Mouse (Mus musculus) megakaryocyte, embryonic 14.5 days (primary cell): ENCODE results near the gene Cacng6. TPM values are rescaled to one million over a fixed set of nuclear protein-coding genes. Genes with fewer than 3 reads are reported as not detected.

ENCODE experiments used
- H3K27me3 ChIP-seq: replicated peaks from 2 replicates; pipeline ENCODE3; 2012; ENCODE audit warnings: inconsistent platforms
- H3K36me3 ChIP-seq: replicated peaks from 2 replicates; pipeline ENCODE3; 2012; ENCODE audit warnings: low read length, inconsistent platforms, mixed read lengths
- H3K4me1 ChIP-seq: 2 replicates; pipeline ENCODE4 v1.6.1; 2012; ENCODE audit warnings: inconsistent platforms
- H3K4me3 ChIP-seq: replicated peaks from 2 replicates; pipeline ENCODE3; 2012; ENCODE audit warnings: moderate library complexity, mild to moderate bottlenecking, inconsistent platforms
- H3K9me3 ChIP-seq: 2 replicates; pipeline ENCODE4 v1.6.1; 2012; ENCODE audit warnings: inconsistent platforms
- FLI1 ChIP-seq: IDR thresholded peaks from 2 replicates; pipeline ENCODE4 v1.6.1; 2012; ENCODE audit warnings: low read length, inconsistent platforms, mixed read lengths
- GATA1 ChIP-seq: IDR thresholded peaks from 3 replicates; pipeline ENCODE4 v1.6.1; 2012; ENCODE audit warnings: mixed read lengths, low read length, inconsistent platforms, borderline replicate concordance
- polyA plus RNA-seq: library from polyadenylated mRNA; stranded (reverse); fragments of >175 nt; gene quantifications from 2 replicates; pipeline ENCODE4 v1.2.3, GENCODE M21; 2012; ENCODE audit warnings: low replicate concordance; ENCODE audit not compliant: insufficient read depth

The Cacng6 gene
- polyA plus RNA-seq, 1 experiment, result not detected

GRCm38 (mm10) chr7:3440526-3440925 is 16.5 kb downstream of the Cacng6 start:
- TF ChIP-seq FLI1, result no peak
- no peak for TF ChIP-seq GATA1
- Histone ChIP-seq H3K4me1 (no peaks in the 10 kb centered on the region), H3K36me3 (no peaks in the 10 kb centered on the region), H3K4me3 (no peak overlapping the region), H3K9me3 (peaks cover 6% of the 10 kb centered on the region; the same call in 1 of the 2 replicates), H3K27me3 (no peaks in the 10 kb centered on the region)

GRCm38 (mm10) chr7:3442476-3443062 is 18.6 kb downstream of the Cacng6 start:
- Histone ChIP-seq H3K27me3 (no peaks in the 10 kb centered on the region), H3K36me3 (no peaks in the 10 kb centered on the region), H3K9me3 (peaks cover 3% of the 10 kb centered on the region; the same call in 1 of the 2 replicates), H3K4me3 (no peak overlapping the region), H3K4me1 (no peaks in the 10 kb centered on the region)
- TF ChIP-seq GATA1 (no peak), FLI1 (no peak)

GRCm38 (mm10) chr7:3444678-3445077 is 20.7 kb downstream of the Cacng6 start:
- H3K36me3 ChIP-seq, result no peaks in the 10 kb centered on the region
- TF ChIP-seq FLI1, result no peak
- no peak for TF ChIP-seq GATA1
- H3K9me3 ChIP-seq, result peaks cover 3% of the 10 kb centered on the region; the same call in 1 of the 2 replicates
- no peak overlapping the region for H3K4me3 ChIP-seq
- no peaks in the 10 kb centered on the region for H3K27me3 ChIP-seq
- H3K4me1 ChIP-seq, result peaks cover 10% of the 10 kb centered on the region

GRCm38 (mm10) chr7:3446584-3446983 is 22.6 kb downstream of the Cacng6 start:
- no peaks in the 10 kb centered on the region for H3K36me3 ChIP-seq
- peaks cover 3% of the 10 kb centered on the region; the same call in 1 of the 2 replicates for H3K9me3 ChIP-seq
- H3K27me3 ChIP-seq, result no peaks in the 10 kb centered on the region
- H3K4me1 ChIP-seq, result peaks cover 26% of the 10 kb centered on the region
- TF ChIP-seq FLI1, result no peak
- H3K4me3 ChIP-seq, result no peak overlapping the region

GRCm38 (mm10) chr7:3447026-3447425 is 23.0 kb downstream of the Cacng6 start:
- no peaks in the 10 kb centered on the region for H3K9me3 ChIP-seq
- H3K4me1 ChIP-seq, result peaks cover 30% of the 10 kb centered on the region
- no peaks in the 10 kb centered on the region for H3K36me3 ChIP-seq
- no peak for TF ChIP-seq GATA1
- TF ChIP-seq FLI1, result no peak
- H3K27me3 ChIP-seq, result no peaks in the 10 kb centered on the region
- H3K4me3 ChIP-seq, result no peak overlapping the region

- H3K4me1 ChIP-seq, result peaks cover 39% of the 10 kb centered on the region
- TF ChIP-seq FLI1 (no peak), GATA1 (no peak)
- no peaks in the 10 kb centered on the region for H3K9me3 ChIP-seq
- H3K4me3 ChIP-seq, result no peak overlapping the region
- H3K27me3 ChIP-seq, result no peaks in the 10 kb centered on the region
- no peaks in the 10 kb centered on the region for H3K36me3 ChIP-seq
Observed at GRCm38 (mm10) chr7:3448737-3449454, 24.9 kb downstream of the Cacng6 start.

GRCm38 (mm10) chr7:3450671-3451070 is 26.7 kb downstream of the Cacng6 start:
- no peaks in the 10 kb centered on the region for H3K36me3 ChIP-seq
- no peaks in the 10 kb centered on the region for H3K27me3 ChIP-seq
- no peak overlapping the region for H3K4me3 ChIP-seq
- TF ChIP-seq FLI1 (no peak), GATA1 (no peak)
- H3K9me3 ChIP-seq, result no peaks in the 10 kb centered on the region
- H3K4me1 ChIP-seq, result peaks cover 39% of the 10 kb centered on the region

GRCm38 (mm10) chr7:3451161-3451560 is 27.2 kb downstream of the Cacng6 start:
- no peaks in the 10 kb centered on the region for H3K36me3 ChIP-seq
- H3K27me3 ChIP-seq, result no peaks in the 10 kb centered on the region
- H3K4me1 ChIP-seq, result peaks cover 39% of the 10 kb centered on the region
- TF ChIP-seq FLI1 (no peak), GATA1 (no peak)
- peak overlapping the region; percentile 50 for H3K4me3 ChIP-seq
- H3K9me3 ChIP-seq, result no peaks in the 10 kb centered on the region

- H3K4me1 ChIP-seq, result peaks cover 39% of the 10 kb centered on the region
- no peaks in the 10 kb centered on the region for H3K27me3 ChIP-seq
- no peaks in the 10 kb centered on the region for H3K9me3 ChIP-seq
- no peak overlapping the region for H3K4me3 ChIP-seq
- TF ChIP-seq GATA1 (no peak), FLI1 (no peak)
- H3K36me3 ChIP-seq, result no peaks in the 10 kb centered on the region
Observed at GRCm38 (mm10) chr7:3452821-3453485, 29.0 kb downstream of the Cacng6 start.
